Mouse (Mus musculus) MEL (cell line): ENCODE measurements around the gene Efr3b. TPM values are rescaled to one million over a fixed set of nuclear protein-coding genes. Genes with fewer than 3 reads are reported as not detected.

ENCODE experiments used
- DNase-seq: peaks from one replicate; pipeline ENCODE4 v3.0.0; 2011; ENCODE audit warnings: low read depth, low spot score
- H3K27ac ChIP-seq: 2 replicates; pipeline ENCODE4 v1.5.1; 2012; ENCODE audit warnings: low read depth, mild to moderate bottlenecking, control low read depth, low read length, moderate library complexity; ENCODE audit not compliant: control insufficient read depth
- H3K27me3 ChIP-seq, 2 experiments: fragments of 150-350 bp in 1 of 2; sonication (generic) in 1 of 2; 2 replicates each; pipeline ENCODE4 v1.6.1; 2012; ENCODE audit warnings: low read length in 2 of 2, mild to moderate bottlenecking in 2 of 2, improper control_type of control experiment in 1 of 2, moderate library complexity in 1 of 2; ENCODE audit not compliant: insufficient read depth in 2 of 2, control insufficient read depth in 1 of 2
- H3K36me3 ChIP-seq, 2 experiments: 2 replicates each; pipeline ENCODE4 v1.6.1; 2012 to 2014; ENCODE audit warnings: low read length in 2 of 2, improper control_type of control experiment in 1 of 2, inconsistent platforms in 1 of 2, mild to moderate bottlenecking in 1 of 2; ENCODE audit not compliant: insufficient read depth in 2 of 2, control insufficient read depth in 1 of 2
- H3K4me1 ChIP-seq, 2 experiments: fragments of 150-350 bp in 1 of 2; sonication (generic) in 1 of 2; 2 replicates each; pipeline ENCODE4 v1.6.1; 2012; ENCODE audit warnings: low read length in 2 of 2, improper control_type of control experiment in 1 of 2, mild to moderate bottlenecking in 1 of 2; ENCODE audit not compliant: insufficient read depth in 2 of 2, control insufficient read depth in 1 of 2
- H3K4me3 ChIP-seq, 2 experiments: fragments of 150-350 bp in 1 of 2; sonication (generic) in 1 of 2; 2 replicates each; pipeline ENCODE4 v1.5.1; 2012; ENCODE audit warnings: low read depth in 2 of 2, low read length in 2 of 2, mild to moderate bottlenecking in 2 of 2, moderate library complexity in 2 of 2, control low read depth in 1 of 2, improper control_type of control experiment in 1 of 2; ENCODE audit not compliant: control insufficient read depth in 1 of 2, insufficient read depth in 1 of 2
- H3K79me2 ChIP-seq: 2 replicates; pipeline ENCODE4 v1.6.1; 2012; ENCODE audit warnings: mild to moderate bottlenecking, low read length, moderate library complexity; ENCODE audit not compliant: control insufficient read depth, poor library complexity, insufficient read depth
- H3K9ac ChIP-seq: 2 replicates; pipeline ENCODE4 v1.6.1; 2012; ENCODE audit warnings: low read depth, mild to moderate bottlenecking, control low read depth, low read length, moderate library complexity; ENCODE audit not compliant: control insufficient read depth, poor library complexity, severe bottlenecking
- H3K9me3 ChIP-seq: fragments of 150-350 bp; sonication (generic); replicated peaks from 2 replicates; pipeline ENCODE4 v1.6.1; 2012; ENCODE audit warnings: mild to moderate bottlenecking, low read length, improper control_type of control experiment, moderate library complexity; ENCODE audit not compliant: insufficient read depth
- BHLHE40 ChIP-seq: IDR thresholded peaks from 2 replicates; pipeline ENCODE4 v1.6.1; 2012; ENCODE audit warnings: low read depth, mild to moderate bottlenecking, inconsistent platforms, low read length, improper control_type of control experiment, borderline replicate concordance
- CHD1 ChIP-seq: IDR thresholded peaks from 2 replicates; pipeline ENCODE4 v1.6.1; 2012; ENCODE audit warnings: low read depth, mild to moderate bottlenecking, inconsistent platforms, low read length, improper control_type of control experiment
- CHD2 ChIP-seq: IDR thresholded peaks from 2 replicates; pipeline ENCODE4 v1.6.1; 2011; ENCODE audit warnings: low read length, improper control_type of control experiment
- CTCF ChIP-seq, 3 experiments: IDR thresholded peaks in 2 of 3; conservative IDR thresholded peaks in 1 of 3; 2 replicates each; pipeline ENCODE4 v1.5.1; 2011 to 2012; ENCODE audit warnings: low read length in 3 of 3, low read depth in 2 of 3, mild to moderate bottlenecking in 2 of 3, improper control_type of control experiment in 1 of 3, inconsistent platforms in 1 of 3, mixed read lengths in 1 of 3, moderate library complexity in 1 of 3; ENCODE audit not compliant: control insufficient read depth in 1 of 3, insufficient read depth in 1 of 3, poor library complexity in 1 of 3, severe bottlenecking in 1 of 3
- E2F4 ChIP-seq: IDR thresholded peaks from 2 replicates; pipeline ENCODE4 v1.6.1; 2011; ENCODE audit warnings: low read depth, low read length, improper control_type of control experiment, borderline replicate concordance
- ELF1 ChIP-seq: IDR thresholded peaks from 2 replicates; pipeline ENCODE4 v1.6.1; 2014; ENCODE audit warnings: low read depth, mild to moderate bottlenecking, inconsistent platforms, low read length, improper control_type of control experiment, moderate library complexity
- EP300 ChIP-seq, 2 experiments: IDR thresholded peaks; 2 replicates each; pipeline ENCODE4 v1.6.1; 2011; ENCODE audit warnings: improper control_type of control experiment in 2 of 2, low read length in 2 of 2, low read depth in 1 of 2, mild to moderate bottlenecking in 1 of 2
- ETS1 ChIP-seq: IDR thresholded peaks from 2 replicates; pipeline ENCODE4 v1.6.1; 2012; ENCODE audit warnings: low read depth, mild to moderate bottlenecking, inconsistent platforms, low read length, improper control_type of control experiment, moderate library complexity
- GABPA ChIP-seq: IDR thresholded peaks from 2 replicates; pipeline ENCODE4 v1.6.1; 2012; ENCODE audit warnings: low read depth, mild to moderate bottlenecking, inconsistent platforms, low read length, improper control_type of control experiment, moderate library complexity
- GATA1 ChIP-seq: IDR thresholded peaks from 2 replicates; pipeline ENCODE4 v1.6.1; 2011; ENCODE audit warnings: low read depth, low read length, improper control_type of control experiment
- HCFC1 ChIP-seq: IDR thresholded peaks from 2 replicates; pipeline ENCODE4 v1.6.1; 2012; ENCODE audit warnings: low read depth, mild to moderate bottlenecking, inconsistent platforms, low read length, improper control_type of control experiment, moderate library complexity
- JUND ChIP-seq: IDR thresholded peaks from 2 replicates; pipeline ENCODE4 v1.6.1; 2011; ENCODE audit warnings: low read depth, mild to moderate bottlenecking, improper control_type of control experiment, low read length
- KAT2A ChIP-seq: conservative IDR thresholded peaks from 2 replicates; pipeline ENCODE4 v1.6.1; 2012; ENCODE audit warnings: low read depth, low read length, improper control_type of control experiment, inconsistent platforms
- MAFK ChIP-seq: IDR thresholded peaks from 2 replicates; pipeline ENCODE4 v1.6.1; 2011; ENCODE audit warnings: low read depth, mild to moderate bottlenecking, low read length, improper control_type of control experiment, borderline replicate concordance
- MAX ChIP-seq: IDR thresholded peaks from 2 replicates; pipeline ENCODE4 v1.6.1; 2011; ENCODE audit warnings: low read length, improper control_type of control experiment
- MAZ ChIP-seq: IDR thresholded peaks from 2 replicates; pipeline ENCODE4 v1.6.1; 2012; ENCODE audit warnings: low read depth, mild to moderate bottlenecking, inconsistent platforms, low read length, improper control_type of control experiment
- MEF2A ChIP-seq: IDR thresholded peaks from 2 replicates; pipeline ENCODE4 v1.6.1; 2014; ENCODE audit warnings: low read depth, mild to moderate bottlenecking, inconsistent platforms, low read length, improper control_type of control experiment; ENCODE audit not compliant: poor library complexity, insufficient replicate concordance, severe bottlenecking; ENCODE audit errors: extremely low read depth
- MXI1 ChIP-seq: IDR thresholded peaks from 2 replicates; pipeline ENCODE4 v1.6.1; 2011; ENCODE audit warnings: mild to moderate bottlenecking, low read depth, low read length, improper control_type of control experiment
- MYB ChIP-seq: IDR thresholded peaks from 2 replicates; pipeline ENCODE4 v1.6.1; 2011; ENCODE audit warnings: mild to moderate bottlenecking, low read depth, low read length, improper control_type of control experiment
- MYC ChIP-seq: IDR thresholded peaks from 2 replicates; pipeline ENCODE4 v1.6.1; 2011; ENCODE audit warnings: low read depth, mild to moderate bottlenecking, low read length, improper control_type of control experiment, moderate library complexity
- NRF1 ChIP-seq: IDR thresholded peaks from 2 replicates; pipeline ENCODE4 v1.6.1; 2014; ENCODE audit warnings: low read depth, mild to moderate bottlenecking, inconsistent platforms, low read length, improper control_type of control experiment, moderate library complexity; ENCODE audit not compliant: poor library complexity, insufficient read depth, severe bottlenecking
- POLR2A ChIP-seq, 2 experiments: IDR thresholded peaks; 2 replicates each; pipeline ENCODE4 v1.6.1; 2011 to 2012; ENCODE audit warnings: low read length in 2 of 2, mild to moderate bottlenecking in 2 of 2, control low read depth in 1 of 2, improper control_type of control experiment in 1 of 2, low read depth in 1 of 2, moderate library complexity in 1 of 2; ENCODE audit not compliant: control insufficient read depth in 1 of 2, insufficient read depth in 1 of 2, poor library complexity in 1 of 2
- POLR2AphosphoS2 ChIP-seq: IDR thresholded peaks from 2 replicates; pipeline ENCODE4 v1.6.1; 2011; ENCODE audit warnings: low read length, improper control_type of control experiment
- POLR2AphosphoS5 ChIP-seq: IDR thresholded peaks from 2 replicates; pipeline ENCODE4 v1.6.1; 2012; ENCODE audit warnings: low read depth, borderline replicate concordance, mild to moderate bottlenecking, inconsistent platforms, low read length, moderate library complexity, mixed read lengths
- RAD21 ChIP-seq: IDR thresholded peaks from 2 replicates; pipeline ENCODE4 v1.6.1; 2011; ENCODE audit warnings: mild to moderate bottlenecking, low read depth, low read length, improper control_type of control experiment
- RCOR1 ChIP-seq: IDR thresholded peaks from 2 replicates; pipeline ENCODE4 v1.6.1; 2012; ENCODE audit warnings: low read depth, mild to moderate bottlenecking, inconsistent platforms, low read length, improper control_type of control experiment
- SIN3A ChIP-seq: IDR thresholded peaks from 2 replicates; pipeline ENCODE4 v1.6.1; 2012; ENCODE audit warnings: low read length, improper control_type of control experiment, inconsistent platforms
- SMC3 ChIP-seq: IDR thresholded peaks from 2 replicates; pipeline ENCODE4 v1.6.1; 2011; ENCODE audit warnings: low read depth, low read length, improper control_type of control experiment
- TAL1 ChIP-seq: IDR thresholded peaks from 2 replicates; pipeline ENCODE4 v1.6.1; 2012; ENCODE audit warnings: mild to moderate bottlenecking, inconsistent platforms, low read length, moderate library complexity, mixed read lengths
- TBP ChIP-seq: IDR thresholded peaks from 2 replicates; pipeline ENCODE4 v1.8.0; 2011; ENCODE audit warnings: low read depth, low read length, improper control_type of control experiment
- TCF12 ChIP-seq: IDR thresholded peaks from 2 replicates; pipeline ENCODE4 v1.6.1; 2014; ENCODE audit warnings: low read depth, mild to moderate bottlenecking, inconsistent platforms, low read length, improper control_type of control experiment, moderate library complexity
- UBTF ChIP-seq: IDR thresholded peaks from 2 replicates; pipeline ENCODE4 v1.6.1; 2012; ENCODE audit warnings: low read depth, mild to moderate bottlenecking, inconsistent platforms, low read length, improper control_type of control experiment, moderate library complexity, borderline replicate concordance; ENCODE audit not compliant: insufficient read depth
- USF1 ChIP-seq: IDR thresholded peaks from 2 replicates; pipeline ENCODE4 v1.6.1; 2014; ENCODE audit warnings: low read depth, mild to moderate bottlenecking, inconsistent platforms, low read length, improper control_type of control experiment, moderate library complexity
- USF2 ChIP-seq, 2 experiments: IDR thresholded peaks; 2 replicates each; pipeline ENCODE4 v1.6.1; 2011 to 2012; ENCODE audit warnings: improper control_type of control experiment in 2 of 2, low read length in 2 of 2, borderline replicate concordance in 1 of 2, inconsistent platforms in 1 of 2, low read depth in 1 of 2, mild to moderate bottlenecking in 1 of 2; ENCODE audit not compliant: insufficient read depth in 1 of 2
- ZC3H11A ChIP-seq: IDR thresholded peaks from 2 replicates; pipeline ENCODE4 v1.6.1; 2012; ENCODE audit warnings: low read depth, mild to moderate bottlenecking, inconsistent platforms, low read length, improper control_type of control experiment
- ZKSCAN1 ChIP-seq: IDR thresholded peaks from 2 replicates; pipeline ENCODE4 v1.6.1; 2012; ENCODE audit warnings: low read depth, mild to moderate bottlenecking, inconsistent platforms, low read length, improper control_type of control experiment, moderate library complexity
- ZMIZ1 ChIP-seq: IDR thresholded peaks from 2 replicates; pipeline ENCODE4 v1.6.1; 2012; ENCODE audit warnings: low read depth, mild to moderate bottlenecking, inconsistent platforms, low read length, improper control_type of control experiment, moderate library complexity
- ZNF384 ChIP-seq: IDR thresholded peaks from 2 replicates; pipeline ENCODE4 v1.6.1; 2012; ENCODE audit warnings: low read depth, mild to moderate bottlenecking, inconsistent platforms, low read length, improper control_type of control experiment
- polyA plus RNA-seq, 2 experiments: library from polyadenylated mRNA; stranded (reverse) in 1 of 2; unstranded in 1 of 2; fragments of >175 nt in 1 of 2; fragments of >200 nt in 1 of 2; gene quantifications; 2 replicates each; pipeline versions ENCODE4 v1.2.1 to v1.2.4; 2012; ENCODE audit warnings: low replicate concordance in 2 of 2, low read depth in 1 of 2; ENCODE audit not compliant: insufficient read length in 2 of 2, insufficient read depth in 1 of 2, missing spikeins in 1 of 2
- total RNA-seq: library from RNA; depleted of rRNA; stranded (reverse); fragments of 300-350 nt; gene quantifications from 2 replicates; pipeline ENCODE4 v1.2.3, GENCODE M21; 2012

The Efr3b gene
- total and polyA plus RNA-seq, 3 experiments = 1.5 to 1.7 TPM; not detected in 1

DNA sequence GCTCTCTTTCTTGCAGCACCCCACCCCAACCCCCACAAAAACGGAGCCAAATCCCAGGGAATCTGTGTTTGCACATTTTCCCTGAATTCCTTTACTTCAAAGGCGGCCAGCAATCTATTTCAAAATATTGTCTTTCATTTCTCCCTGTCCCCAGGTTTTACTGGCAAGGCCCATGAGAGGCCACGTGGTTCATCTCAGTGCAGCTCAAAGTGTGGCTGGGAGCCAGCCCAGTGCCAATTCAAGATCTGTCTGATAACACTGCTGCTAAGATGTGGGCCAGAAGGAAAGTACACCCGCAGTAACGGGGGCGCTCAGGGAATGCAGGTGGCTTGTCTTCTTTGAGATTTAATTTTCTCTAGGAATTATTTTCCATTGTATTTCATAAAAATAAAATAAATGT, 56.5 kb downstream of the Efr3b start:
- 0 out of 2 replicates have a peak overlapping the region, but pooled peaks have one; percentile 12 for H3K27ac ChIP-seq
- H3K79me2 ChIP-seq = no peaks in the 10 kb centered on the region
- peak; percentile 75 for DNase-seq
- H3K9ac ChIP-seq = peak overlapping the region; percentile 58
- H3K4me3 ChIP-seq = peak overlapping the region; percentile 71 to 87
- peaks cover 3 to 13% of the 10 kb centered on the region in 2 experiments for H3K4me1 ChIP-seq
- peaks cover 0 to 9% of the 10 kb centered on the region in 2 experiments; a peak in 2 of 4 replicates for H3K36me3 ChIP-seq
- no peaks in the 10 kb centered on the region for H3K9me3 ChIP-seq
- H3K27me3 ChIP-seq = no peaks in the 10 kb centered on the region
- TF ChIP-seq USF1 (peak; percentile 90), CHD1 (no peak), MYB (no peak), MEF2A (no peak), POLR2AphosphoS5 (no peak), ZMIZ1 (no peak), ELF1 (no peak), HCFC1 (no peak), EP300 (IDR thresholded peaks at IDR 0.05; ENCODE audit: low read depth in 1 of 2, low read length in 2 of 2) (no peak), ZNF384 (no peak), MYC (peak; percentile 83), TCF12 (no peak), BHLHE40 (no peak), MAX (peak; percentile 90), UBTF (no peak), SMC3 (no peak), E2F4 (no peak), POLR2A (IDR thresholded peaks at IDR 0.05; ENCODE audit: control insufficient read depth in 1 of 2, insufficient read depth in 1 of 2, low read depth in 1 of 2, low read length in 2 of 2, poor library complexity in 1 of 2) (no peak), MXI1 (peak; percentile 96), RAD21 (no peak), TBP (no peak), CHD2 (no peak), CTCF (IDR thresholded peaks at IDR 0.05 in 2 of 3, conservative IDR thresholded peaks at IDR 0.05 in 1 of 3; ENCODE audit: control insufficient read depth in 1 of 3, insufficient read depth in 1 of 3, low read depth in 2 of 3, low read length in 3 of 3, poor library complexity in 1 of 3, severe bottlenecking in 1 of 3) (no peak), MAZ (no peak), JUND (no peak), POLR2AphosphoS2 (no peak), ZC3H11A (no peak), USF2 (IDR thresholded peaks at IDR 0.05; ENCODE audit: borderline replicate concordance in 1 of 2, insufficient read depth in 1 of 2, low read depth in 1 of 2, low read length in 2 of 2) (0 out of 4 replicates have a peak, but pooled peaks of 1 of the 2 experiments have one; percentile 51), ETS1 (no peak), TAL1 (no peak), GATA1 (peak; percentile 73), KAT2A (no peak), MAFK (no peak), SIN3A (peak; percentile 81), GABPA (no peak), ZKSCAN1 (no peak), NRF1 (no peak), RCOR1 (no peak)
